Mouse (Mus musculus) ES-Bruce4 (cell line): ENCODE measurements around the gene Cxadr.

Experiments
- CTCF ChIP-seq: IDR thresholded peaks from one replicate; pipeline ENCODE4 v1.8.1; 2011; ENCODE audit warnings: low read depth, low read length
- EP300 ChIP-seq: IDR thresholded peaks from 2 replicates; pipeline ENCODE4 v1.6.1; 2011; ENCODE audit warnings: low read depth, low read length; ENCODE audit not compliant: insufficient read depth

- no peak for TF ChIP-seq CTCF
- no peak for TF ChIP-seq EP300
Observed at GRCm38 (mm10) chr16:78265826-78266225, 35.5 kb upstream of the Cxadr start.
